Mouse (Mus musculus): ENCODE results near the gene Ndel1.

Ndel1 gene

DNA sequence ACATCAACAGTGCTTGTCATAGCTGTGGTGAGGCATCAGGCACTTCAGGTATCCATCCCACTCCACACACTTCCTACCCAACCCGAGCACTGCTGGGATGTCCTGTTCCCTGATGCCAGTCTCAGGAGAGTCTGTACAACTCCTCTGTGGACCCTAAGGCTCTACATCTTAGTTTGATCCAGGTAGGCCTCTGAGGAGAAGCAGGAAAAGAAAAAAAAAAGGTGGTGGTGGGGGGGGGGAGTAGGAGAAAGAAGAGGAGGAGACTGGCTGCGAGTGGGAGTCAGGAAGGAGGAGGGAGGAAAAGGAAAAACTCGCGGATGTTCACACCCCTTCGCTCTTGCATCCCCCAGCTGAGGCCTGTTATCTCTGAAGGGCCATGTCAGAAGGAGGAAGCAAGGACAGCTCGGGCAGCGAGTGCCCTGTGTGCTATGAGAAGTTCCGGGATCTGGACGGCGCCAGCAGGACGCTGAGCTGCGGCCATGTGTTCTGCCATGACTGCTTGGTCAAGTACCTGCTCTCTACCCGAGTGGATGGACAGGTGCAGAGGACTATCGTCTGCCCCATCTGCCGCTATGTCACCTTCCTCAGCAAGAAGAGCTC, 20.7 kb upstream of the Ndel1 start:
- DNase-seq (ENCODE audit: low spot score in 2 of 2): no peak

DNA sequence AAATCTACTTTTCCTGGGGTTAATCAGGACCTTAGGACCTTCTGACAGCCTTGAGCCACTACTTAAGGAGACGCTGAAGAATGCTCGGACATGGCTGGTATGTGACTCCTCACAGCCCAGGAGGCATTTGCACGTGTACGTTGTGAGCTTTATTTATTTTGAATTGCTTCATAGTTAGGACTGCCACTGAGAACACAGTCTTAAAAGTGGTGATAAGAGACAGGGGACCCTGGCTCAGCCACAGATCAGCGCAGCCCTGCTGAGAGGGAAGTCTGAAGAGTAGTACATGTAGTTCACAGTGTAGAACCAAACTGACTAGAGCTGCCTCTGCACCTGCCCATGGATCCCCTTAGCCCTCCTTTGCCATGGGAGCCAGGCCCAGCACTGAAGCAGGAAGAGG, 20.2 kb upstream of the Ndel1 start:
- DNase-seq (ENCODE audit: low spot score in 2 of 2): no peak

DNA sequence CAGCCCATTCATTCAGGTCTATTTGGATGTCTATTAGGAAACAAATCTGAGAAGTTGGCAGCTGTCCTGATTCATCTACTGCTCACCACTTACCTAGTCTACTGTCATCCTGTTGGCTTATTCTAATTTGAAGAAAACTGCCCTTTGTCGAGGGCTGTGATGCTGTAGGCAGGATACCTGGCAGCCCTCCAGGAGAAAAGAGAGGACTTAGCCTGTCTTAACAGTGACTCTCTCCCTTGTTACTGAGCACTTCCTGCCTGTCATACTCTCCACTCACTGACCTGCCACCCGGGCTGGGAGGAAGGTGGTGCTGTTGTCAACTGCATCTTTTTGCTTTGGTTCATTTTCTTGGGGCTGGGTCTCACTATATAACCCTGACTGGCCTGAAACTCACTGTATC, 19.0 kb upstream of the Ndel1 start:
- no peak for DNase-seq (ENCODE audit: low spot score in 2 of 2)

DNA sequence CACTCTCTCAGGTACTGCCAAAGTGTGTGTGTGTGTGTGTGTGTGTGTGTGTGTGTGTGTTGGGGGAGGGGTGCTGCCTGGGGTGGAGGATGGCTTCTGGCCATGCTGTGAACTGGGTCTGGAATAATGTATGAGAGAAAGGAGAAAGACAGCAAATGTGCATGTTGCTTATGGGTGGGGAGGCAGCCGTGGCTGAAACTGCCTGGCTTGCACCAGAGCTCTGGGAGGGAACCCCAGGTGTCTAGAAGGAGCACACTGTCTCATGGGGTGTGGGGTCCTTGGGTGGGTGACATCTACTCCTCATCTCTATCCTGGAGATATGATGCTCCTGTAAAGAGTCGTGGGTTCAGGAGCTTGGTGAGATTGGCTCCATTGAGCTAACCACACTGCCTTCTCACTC, 17.0 kb upstream of the Ndel1 start:
- no peak for DNase-seq (ENCODE audit: low spot score in 2 of 2)

DNA sequence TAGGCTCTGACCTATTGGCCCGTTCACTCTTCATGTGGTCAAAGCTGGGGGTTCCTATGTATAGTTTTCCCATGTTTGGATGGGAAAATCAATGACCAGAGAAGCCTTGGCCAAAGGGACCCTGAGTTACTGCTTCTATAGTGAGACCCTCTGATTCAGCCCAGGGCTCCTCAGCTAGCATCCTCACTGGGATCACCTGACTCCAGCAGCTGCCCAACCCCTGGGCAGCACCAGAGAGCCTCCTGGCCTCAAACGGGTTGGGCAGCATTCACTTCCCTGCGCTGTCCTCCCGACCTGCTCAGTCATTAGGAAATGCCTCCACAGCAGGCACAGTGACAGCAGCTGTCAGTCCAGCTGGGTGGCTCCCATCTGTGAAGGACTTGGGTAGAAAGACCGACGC, 16.6 kb upstream of the Ndel1 start, which contains the start of gene Rnf222:
Gene Rnf222 (plus strand): TSS at position 301 of the 400 bp plus-strand sequence.
- DNase-seq (ENCODE audit: low spot score in 2 of 2): no peak

DNA sequence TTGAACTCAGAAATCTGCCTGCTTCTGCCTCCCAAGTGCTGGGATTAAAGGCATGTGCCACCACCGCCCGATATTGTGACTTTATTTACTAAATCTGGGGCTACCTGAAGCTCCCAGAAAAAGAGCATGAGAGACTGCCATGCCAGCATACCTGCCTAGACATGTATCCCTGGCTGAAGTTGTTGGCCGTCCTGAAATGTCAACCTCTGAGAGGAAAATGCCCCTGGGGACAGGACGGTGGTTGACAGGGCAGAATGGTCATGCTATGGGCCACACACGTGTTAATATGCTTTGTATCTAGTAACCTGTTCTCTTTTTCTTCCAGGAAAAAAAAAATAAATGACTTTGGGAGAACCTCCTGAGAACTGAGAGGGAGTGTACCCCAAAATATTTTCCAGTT, 14.4 kb upstream of the Ndel1 start:
- no peak for DNase-seq (ENCODE audit: low spot score in 2 of 2)

DNA sequence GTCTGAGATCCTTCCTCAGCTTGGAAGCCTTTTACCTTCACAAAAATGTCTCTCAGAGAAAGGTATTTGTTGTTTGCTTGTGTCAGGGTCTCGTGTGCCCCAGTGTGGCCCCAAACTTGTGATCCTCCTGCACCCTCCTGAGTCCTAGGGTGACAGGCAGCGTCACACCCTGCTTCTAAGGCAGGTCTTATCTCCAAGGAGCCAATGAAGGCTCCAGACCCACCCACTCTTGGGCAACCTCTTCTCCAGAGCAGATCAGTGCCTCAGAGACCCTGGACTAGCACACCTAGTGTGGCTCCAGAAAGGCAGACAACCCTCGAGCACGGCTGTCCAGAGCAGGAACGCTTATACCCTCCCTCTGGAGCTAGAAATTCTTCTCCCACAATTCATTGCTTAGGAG, 12.7 kb upstream of the Ndel1 start:
- no peak for DNase-seq (ENCODE audit: low spot score in 2 of 2)

DNA sequence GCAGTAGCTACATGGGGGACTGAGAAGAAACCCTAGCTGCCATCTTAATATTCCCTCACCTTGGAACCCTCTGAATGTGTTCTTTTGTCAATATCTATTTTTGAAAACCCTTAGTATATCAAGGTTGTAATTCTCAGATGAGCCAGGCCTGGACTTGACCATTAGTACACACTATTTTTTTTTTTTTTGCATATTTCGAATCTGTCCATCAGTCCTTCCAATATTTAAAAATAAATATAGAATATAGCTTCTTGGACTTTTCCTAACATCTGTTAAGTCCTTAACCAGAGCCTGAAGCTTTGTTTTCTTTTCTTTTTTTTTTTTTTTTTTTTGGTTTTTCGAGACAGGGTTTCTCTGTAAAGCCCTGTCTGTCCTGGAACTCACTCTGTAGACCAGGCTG, 12.2 kb upstream of the Ndel1 start:
- no peak for DNase-seq (ENCODE audit: low spot score in 2 of 2)

DNA sequence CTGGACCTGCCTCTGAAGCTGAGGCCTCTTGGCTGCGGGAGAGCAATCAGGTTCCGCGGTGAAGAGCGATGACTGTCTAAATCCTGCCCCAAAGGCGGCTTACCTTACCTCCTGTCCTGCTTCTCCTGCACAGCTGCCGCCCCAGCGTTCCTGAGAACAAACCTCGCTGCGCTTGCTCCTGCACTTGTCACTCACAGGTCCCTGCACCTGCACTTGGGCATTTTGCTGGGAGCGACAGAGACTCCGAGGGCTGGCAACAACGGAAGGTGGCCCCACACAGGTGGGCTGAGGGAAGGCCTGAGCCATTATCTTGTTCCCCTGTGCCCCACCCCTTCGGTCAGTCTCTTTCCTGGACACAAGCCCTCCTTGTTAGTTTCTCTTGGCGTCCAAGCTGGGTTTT, 10.4 kb upstream of the Ndel1 start:
- DNase-seq (ENCODE audit: low spot score in 2 of 2): no peak

DNA sequence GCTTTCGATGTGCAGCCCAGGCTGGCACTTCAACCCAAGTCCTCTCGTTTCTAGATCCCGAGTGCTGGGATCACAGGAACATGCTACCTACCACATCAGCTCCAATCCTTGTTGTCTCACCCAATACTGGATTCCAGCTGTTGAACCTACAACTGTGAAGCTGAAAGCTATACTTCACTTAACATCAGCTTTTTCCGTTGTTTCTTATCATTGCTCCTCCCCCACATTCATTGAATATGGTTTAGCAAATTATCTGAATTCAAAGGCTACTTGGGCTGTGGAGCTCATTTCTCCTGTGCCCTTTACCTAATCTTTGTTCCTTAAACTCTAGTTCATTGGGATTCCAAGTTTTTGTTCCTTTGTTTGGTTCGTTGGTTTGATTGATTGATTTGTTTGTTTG, 7.2 kb upstream of the Ndel1 start:
- DNase-seq (ENCODE audit: low spot score in 2 of 2): no peak

DNA sequence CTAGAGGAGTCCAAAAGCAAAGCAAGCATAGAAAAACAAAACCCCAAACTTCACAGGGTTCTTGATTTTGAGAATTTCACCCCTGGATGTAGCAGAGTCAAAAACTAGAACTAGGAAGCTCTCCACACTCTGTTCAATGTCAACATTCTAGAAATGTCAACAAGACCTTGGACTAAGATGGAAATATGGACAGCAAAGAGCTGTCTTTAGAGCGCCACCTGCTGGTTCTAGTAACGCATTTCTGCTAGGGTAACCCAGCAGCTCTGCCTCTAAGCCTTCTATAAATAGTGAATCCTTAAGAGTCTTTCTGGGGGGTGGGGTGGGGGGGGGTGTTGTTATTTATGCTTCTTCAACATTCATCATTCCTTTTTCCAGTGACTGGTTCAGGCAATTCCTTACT, 3.2 kb upstream of the Ndel1 start:
- no peak for DNase-seq (ENCODE audit: low spot score in 2 of 2)

DNA sequence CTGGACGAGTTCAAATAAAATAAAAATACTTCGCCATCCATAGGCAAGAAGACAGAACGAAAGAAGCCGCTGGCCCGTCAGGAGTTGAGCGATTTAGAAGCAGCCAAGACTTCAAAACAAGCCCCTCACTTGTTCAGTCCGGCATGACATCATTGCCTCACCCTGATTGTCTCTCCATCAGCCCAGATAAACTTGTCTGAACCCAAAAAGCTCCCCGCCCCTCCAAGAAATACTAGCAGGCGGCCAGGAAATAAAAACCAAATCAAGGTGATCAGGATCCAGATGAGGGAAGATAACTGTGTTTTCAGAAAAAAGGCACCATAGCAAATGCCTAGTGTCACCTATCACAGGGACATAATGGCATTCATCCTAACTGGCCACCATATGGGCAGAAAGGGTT, 381 bp downstream of the Ndel1 start:
- DNase-seq (ENCODE audit: low spot score in 2 of 2): no peak

DNA sequence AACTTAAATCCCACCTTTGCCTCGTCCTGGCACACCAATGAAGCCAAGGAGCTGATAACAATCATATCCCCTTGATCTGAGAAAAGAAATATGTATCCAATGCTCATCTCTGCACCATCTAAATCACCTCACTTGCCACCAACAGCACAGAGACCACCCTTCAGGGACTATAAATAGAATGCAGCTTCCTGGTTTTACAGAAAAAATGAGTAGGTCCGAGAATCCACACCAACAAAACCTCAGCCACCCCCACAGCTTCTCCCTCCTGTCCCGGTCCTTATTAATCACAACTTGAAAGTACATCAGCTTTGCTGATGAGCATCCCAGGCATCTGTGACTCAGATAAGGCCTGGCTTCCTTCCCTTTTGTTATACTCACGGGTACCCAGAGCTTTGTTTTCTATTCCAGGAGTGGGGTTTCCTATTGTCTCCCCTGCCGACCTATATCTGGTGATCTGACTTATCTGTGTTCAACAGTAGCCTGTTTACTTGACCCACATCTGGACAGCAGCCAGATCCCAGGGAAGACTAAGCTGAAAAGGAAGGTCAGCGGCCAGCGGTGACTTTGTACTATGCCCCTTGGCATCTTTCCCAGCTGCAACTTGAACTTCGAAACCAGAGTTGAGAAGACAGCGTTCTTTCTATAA, 7.0 kb downstream of the Ndel1 start:
- DNase-seq (ENCODE audit: low spot score in 2 of 2): peak; percentile 41 to 68

DNA sequence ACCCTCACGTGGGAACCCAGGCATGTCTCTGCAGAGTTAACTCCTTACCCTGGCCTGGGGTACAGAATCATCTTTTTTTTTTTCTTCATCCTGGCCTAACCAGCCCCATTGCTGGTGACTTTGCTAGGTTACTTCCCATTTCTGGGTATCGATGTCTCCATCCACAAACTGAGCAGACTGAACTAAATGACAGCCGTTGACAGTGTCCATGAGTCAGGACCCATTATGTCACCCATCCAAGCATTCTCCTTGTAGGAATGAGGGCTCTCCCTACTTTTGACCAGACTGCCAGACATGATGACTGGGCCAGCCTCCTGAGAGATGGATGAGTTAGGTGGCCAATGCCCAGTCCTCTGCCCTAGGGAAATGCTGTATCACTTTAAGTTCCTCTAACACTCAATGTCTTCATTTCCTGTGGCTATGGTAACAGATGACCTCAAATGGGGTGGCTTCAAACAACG, 8.0 kb downstream of the Ndel1 start:
- DNase-seq (ENCODE audit: low spot score in 2 of 2): no peak

DNA sequence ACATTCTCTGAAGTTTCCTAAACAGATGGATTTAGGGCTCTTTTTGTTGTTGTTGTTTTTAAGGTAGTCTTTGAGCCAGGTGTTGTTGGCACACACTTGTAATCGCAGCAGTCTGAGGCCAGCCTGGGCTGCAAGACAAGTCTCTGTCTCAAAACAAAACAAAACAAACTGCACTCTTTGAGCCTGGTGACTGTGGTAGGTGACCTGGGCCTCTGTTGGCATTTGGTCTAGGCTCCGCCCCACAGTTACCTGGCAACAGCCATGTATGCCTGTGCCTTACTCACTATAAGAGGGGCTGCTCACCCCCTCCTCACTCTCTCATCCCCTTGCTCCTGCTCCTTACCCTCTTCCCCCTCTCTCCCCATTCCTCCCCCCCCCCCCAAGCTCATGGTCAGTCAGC, 9.4 kb downstream of the Ndel1 start:
- DNase-seq (ENCODE audit: low spot score in 2 of 2): no peak

DNA sequence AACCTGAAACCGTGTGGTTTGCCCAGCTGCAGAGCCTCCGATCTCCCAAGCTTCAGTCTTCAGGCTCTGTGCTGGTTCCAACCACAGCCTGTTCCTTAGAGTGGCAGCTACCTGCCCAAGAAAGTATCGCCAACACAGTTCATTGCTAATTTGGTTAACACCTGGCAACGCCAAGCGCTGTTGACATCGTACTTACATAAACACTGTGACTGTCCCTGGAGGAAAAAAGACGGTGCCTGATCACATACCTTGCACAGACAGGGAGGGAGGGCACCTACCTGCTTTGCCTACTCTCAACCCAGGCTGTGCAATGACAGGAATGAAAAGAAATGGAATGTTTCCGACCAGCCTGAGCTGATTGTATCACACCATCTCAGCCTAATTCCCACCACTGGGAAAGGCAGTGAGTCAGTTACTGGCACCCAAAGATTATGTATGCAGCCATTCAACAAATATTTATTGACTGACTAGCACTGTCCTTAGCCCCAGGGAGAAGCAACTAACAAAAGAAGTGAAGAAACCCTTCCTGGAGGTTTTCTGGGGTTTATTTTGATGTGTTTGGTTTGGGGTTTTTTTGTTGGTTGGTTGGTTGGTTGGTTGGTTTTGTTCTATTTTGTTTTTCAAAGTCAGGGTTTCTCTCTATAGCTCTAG, 11.6 kb downstream of the Ndel1 start:
- DNase-seq (ENCODE audit: low spot score in 2 of 2): no peak

DNA sequence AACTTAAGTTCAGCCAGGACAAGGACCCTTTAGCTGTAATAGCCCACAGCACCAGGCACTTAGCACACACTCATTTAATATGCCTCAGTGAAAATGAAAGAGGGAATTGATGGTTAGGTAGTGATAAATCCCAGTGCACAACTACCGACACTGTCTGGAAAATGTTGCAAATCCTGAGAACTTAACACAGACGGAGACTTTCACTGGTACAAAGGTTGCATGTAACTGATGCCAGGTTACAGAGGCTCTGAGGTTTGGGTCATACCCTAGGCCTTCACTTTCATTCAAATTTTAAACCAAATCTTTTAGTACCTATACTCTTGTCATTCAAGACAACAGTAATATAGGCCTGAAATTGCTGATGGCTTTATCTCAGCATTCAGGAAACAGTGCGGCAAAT, 14.3 kb downstream of the Ndel1 start:
- no peak for DNase-seq (ENCODE audit: low spot score in 2 of 2)

DNA sequence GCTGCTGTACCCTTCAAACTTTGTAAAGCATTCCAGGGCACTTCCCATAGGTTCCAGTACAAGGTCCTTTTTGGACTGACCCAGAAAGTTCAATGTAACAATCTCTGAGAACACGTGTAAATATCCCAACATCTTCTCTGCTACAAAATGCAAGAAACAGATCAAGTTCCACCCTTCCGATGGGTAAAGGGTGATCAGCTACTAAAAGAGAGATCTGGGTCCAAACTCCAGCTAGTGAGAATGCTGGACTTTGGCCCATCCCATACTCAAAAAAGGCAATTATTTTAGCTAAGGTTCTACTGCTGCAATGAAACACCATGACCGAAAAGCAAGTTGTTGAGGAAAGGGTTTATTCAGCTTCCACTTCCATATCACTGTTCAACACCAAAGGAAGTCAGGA, 17.0 kb downstream of the Ndel1 start:
- DNase-seq (ENCODE audit: low spot score in 2 of 2): no peak

DNA sequence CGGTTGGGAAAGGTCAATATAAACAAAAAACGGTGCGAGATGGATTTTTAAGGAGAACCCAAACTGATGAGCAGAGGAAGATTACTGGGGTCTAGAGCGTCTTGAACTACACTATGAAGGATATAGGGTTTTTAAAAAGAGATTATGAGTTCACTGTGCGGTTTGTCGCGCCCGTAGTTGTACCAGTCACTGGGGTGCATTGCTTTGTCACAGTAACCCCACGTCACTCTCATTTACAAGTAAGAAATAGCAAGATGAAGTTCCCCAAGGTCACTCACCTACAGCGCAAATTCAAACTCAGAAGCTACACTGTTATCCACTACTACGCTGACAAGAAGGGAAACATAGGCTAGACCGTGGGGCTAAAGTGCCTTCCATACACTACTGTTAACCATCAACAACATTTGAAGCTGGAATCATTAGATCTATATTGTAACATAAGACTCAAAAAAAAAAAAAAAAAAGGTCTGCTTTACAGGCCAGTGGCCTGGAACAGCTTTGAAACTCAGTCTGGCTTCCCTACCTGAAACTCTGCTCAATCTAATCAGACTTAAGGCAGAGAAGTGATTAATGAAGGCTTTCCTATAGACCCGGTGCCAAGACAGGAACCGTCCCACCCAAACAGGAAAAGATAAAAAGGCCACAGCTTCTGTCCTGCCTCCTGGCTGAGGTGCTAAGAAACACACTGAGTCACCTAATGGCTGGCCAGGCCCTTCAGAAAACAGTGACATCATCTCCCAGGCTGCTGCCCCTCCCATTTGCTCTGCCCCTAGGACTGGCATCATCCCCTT, 17.9 kb downstream of the Ndel1 start:
- DNase-seq (ENCODE audit: low spot score in 2 of 2): no peak

DNA sequence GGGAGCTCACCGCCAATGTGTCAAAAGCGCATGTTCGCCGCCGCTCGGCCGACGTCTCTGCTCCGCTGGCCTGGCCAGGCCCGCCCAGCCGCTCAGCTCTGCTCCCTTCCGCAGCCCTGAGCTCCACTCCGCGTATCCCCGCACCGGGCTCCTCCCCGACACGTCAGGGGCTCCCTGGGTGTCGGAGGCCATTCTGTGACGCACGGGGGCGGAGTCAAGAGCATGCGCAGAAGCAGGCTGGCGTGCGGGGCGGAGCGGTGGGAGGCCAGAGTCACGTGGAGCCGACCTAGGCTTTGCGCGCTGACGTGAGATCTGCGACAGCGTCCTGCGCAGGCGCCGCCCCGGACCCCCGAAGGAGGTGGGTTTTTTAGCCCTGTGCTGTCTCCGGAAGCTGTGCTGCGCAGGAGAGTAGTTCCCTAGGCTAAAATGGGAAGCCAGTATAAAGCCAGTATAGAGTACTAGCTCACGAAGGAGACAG, 18.7 kb downstream of the Ndel1 start:
- peak; percentile 100 for DNase-seq (ENCODE audit: low spot score in 2 of 2)

DNA sequence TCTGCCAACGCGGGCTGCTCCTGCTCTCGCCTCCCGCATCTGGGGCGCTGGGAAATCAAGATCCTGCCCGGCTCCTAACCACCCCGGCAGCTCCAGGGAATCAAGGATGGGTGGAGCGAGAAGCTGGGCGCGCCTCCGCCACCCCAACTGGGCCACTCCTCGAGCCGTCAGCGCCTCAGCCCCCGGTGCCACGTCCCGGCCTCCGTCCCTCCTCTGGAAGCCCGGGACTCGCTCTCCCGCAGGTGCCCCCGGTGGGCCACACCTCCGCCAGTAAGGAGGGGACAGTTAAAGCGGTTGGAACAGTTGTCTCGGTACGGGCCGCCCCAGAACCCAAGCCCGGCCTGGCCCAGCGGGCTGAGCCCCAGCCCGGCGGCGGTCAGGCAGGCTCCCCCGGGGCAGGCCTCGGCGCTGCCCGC, 19.2 kb downstream of the Ndel1 start:
- peak; percentile 70 to 77 for DNase-seq (ENCODE audit: low spot score in 2 of 2)
